Mouse (Mus musculus): ENCODE results near the gene Ovol1.

GRCm38 (mm10) chr19:5572331-5573125 lies 12.1 kb upstream of the Ovol1 start:
- no peak for TF ChIP-seq POLR2A (IDR thresholded peaks at IDR 0.05; ENCODE audit: insufficient read length, low read depth)
- TF ChIP-seq MYOD1 (IDR thresholded peaks at IDR 0.05; ENCODE audit: control insufficient read depth in 1 of 3, insufficient read length in 2 of 3, low read depth in 2 of 3), result peak in 1 of 3 experiments; percentile 9
- no peak for TF ChIP-seq TCF12 (IDR thresholded peaks at IDR 0.05; ENCODE audit: insufficient read depth, poor library complexity, severe bottlenecking)
- no peak for TF ChIP-seq SRF (IDR thresholded peaks at IDR 0.05; ENCODE audit: control insufficient read depth, insufficient read length, low read depth)
- TF ChIP-seq USF1 (IDR thresholded peaks at IDR 0.05; ENCODE audit: low read depth), result no peak
- no peak for TF ChIP-seq MAX (IDR thresholded peaks at IDR 0.05; ENCODE audit: low read depth)
- TF ChIP-seq E2F4 (IDR thresholded peaks at IDR 0.05; ENCODE audit: insufficient read depth), result no peak
- no peak for TF ChIP-seq MYOG (IDR thresholded peaks at IDR 0.05; ENCODE audit: control insufficient read depth in 1 of 3, insufficient read depth in 1 of 3, insufficient read length in 2 of 3, low read depth in 2 of 3)
- peak; percentile 34 for TF ChIP-seq POLR2AphosphoS2 (IDR thresholded peaks at IDR 0.05; ENCODE audit: insufficient read length, low read depth)
